Mouse (Mus musculus): ENCODE data around the gene Stx7. TPM values are rescaled to one million over a fixed set of nuclear protein-coding genes. Genes with fewer than 3 reads are reported as not detected.

Gene Stx7
- polyA plus RNA-seq, 1 experiment: 99.4 TPM

- Histone ChIP-seq H3K27me3 (ENCODE audit: control insufficient read depth, insufficient read depth, low read length, poor library complexity, severe bottlenecking) (0 out of 2 replicates have a peak, but pooled peaks cover 3% of the 10 kb centered on the region), H3K9ac (ENCODE audit: low read depth, poor library complexity, severe bottlenecking) (no peak overlapping the region), H3K36me3 (ENCODE audit: control insufficient read depth, insufficient read depth, low read length, poor library complexity, severe bottlenecking) (no peaks in the 10 kb centered on the region), H3K27ac (ENCODE audit: insufficient read depth, low read length) (no peak overlapping the region), H3K9me3 (replicated peaks; ENCODE audit: control insufficient read depth, insufficient read depth, low read length, poor library complexity, severe bottlenecking) (no peaks in the 10 kb centered on the region), H3K4me3 (ENCODE audit: low read depth, low read length) (no peak overlapping the region), H3K4me1 (ENCODE audit: control insufficient read depth, insufficient read depth, low read length) (no peaks in the 10 kb centered on the region)
- no peak for TF ChIP-seq CTCF (IDR thresholded peaks at IDR 0.05; ENCODE audit: low read depth, low read length)
- TF ChIP-seq EP300 (IDR thresholded peaks at IDR 0.05; ENCODE audit: insufficient read depth, low read depth, low read length): no peak
These were observed 79.4 kb downstream of the Stx7 start for GRCm38 (mm10) chr10:24228318-24229183.

DNA sequence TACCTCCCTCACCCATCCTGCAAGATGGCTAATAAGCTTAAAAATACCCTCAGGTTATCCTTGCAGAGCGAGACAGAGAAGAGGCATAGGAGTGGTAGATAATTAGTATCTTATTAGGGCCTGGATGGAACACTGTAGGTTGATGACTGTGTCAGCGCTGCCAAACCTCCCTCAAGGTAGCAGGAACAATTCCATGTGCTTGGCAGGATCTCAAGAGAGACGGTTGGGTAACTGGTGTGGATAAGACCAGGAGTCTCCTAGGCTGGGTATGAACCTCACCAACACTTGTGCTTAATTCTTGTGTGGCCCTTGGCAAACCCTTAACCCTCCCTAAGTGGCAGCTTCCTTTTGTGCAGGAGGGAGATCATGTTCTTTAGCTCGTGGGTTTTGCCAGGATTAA lies 83.2 kb downstream of the Stx7 start:
- TF ChIP-seq CTCF (IDR thresholded peaks at IDR 0.05; ENCODE audit: low read depth, low read length): no peak
- TF ChIP-seq EP300 (IDR thresholded peaks at IDR 0.05; ENCODE audit: insufficient read depth, low read depth, low read length): no peak
- no peak for TF ChIP-seq POLR2A (IDR thresholded peaks at IDR 0.05; ENCODE audit: insufficient read depth, low read length)
- Histone ChIP-seq H3K4me3 (ENCODE audit: low read depth, low read length) (no peak overlapping the region), H3K9ac (ENCODE audit: low read depth, poor library complexity, severe bottlenecking) (no peak overlapping the region), H3K36me3 (ENCODE audit: control insufficient read depth, insufficient read depth, low read length, poor library complexity, severe bottlenecking) (no peaks in the 10 kb centered on the region), H3K27ac (ENCODE audit: insufficient read depth, low read length) (no peak overlapping the region), H3K27me3 (ENCODE audit: control insufficient read depth, insufficient read depth, low read length, poor library complexity, severe bottlenecking) (no peaks in the 10 kb centered on the region), H3K4me1 (ENCODE audit: control insufficient read depth, insufficient read depth, low read length) (no peaks in the 10 kb centered on the region), H3K9me3 (replicated peaks; ENCODE audit: control insufficient read depth, insufficient read depth, low read length, poor library complexity, severe bottlenecking) (no peaks in the 10 kb centered on the region)

DNA sequence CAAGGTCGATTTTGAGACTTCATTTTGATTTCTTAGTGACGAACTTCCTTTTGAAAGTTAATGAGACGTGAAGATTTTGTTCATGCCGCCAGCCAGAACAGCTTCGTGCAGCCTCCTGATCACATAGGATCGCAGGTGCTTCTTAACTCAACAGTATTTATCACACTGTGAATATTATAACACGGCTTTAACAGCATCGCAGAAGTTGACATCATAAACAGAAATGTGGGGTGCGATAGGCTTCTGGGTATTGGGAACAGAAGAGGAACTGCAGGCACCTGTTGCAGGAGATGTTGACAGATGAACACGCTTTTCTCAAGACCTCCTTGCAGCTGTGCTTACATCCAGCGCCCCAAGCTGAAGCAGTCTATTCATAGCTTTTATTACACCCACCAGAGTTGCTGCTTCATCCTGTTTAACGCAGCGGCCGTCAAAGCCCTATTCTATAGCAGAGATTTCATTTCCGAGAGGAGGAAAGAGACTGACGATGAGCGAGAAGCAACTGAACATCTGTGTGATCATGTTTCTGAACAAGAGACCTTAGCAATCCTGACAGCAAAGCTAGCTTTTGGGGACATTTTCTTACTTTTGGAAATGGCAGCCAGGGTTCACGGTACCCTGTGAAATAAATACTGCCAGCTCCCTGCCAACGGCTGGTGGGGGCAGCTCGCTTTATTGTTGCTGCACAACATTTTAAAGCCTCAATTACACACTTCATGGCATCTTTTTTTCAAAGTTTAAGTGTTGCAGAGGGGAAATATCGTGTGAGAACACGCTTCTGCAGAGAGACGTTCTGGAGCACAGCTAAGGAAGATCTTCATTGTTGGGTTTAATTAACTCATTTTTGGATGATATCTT lies 86.6 kb downstream of the Stx7 start:
- no peak overlapping the region for H3K27ac ChIP-seq (ENCODE audit: insufficient read depth, low read length)
- H3K4me1 ChIP-seq (ENCODE audit: control insufficient read depth, insufficient read depth, low read length): no peaks in the 10 kb centered on the region
- no peaks in the 10 kb centered on the region for H3K36me3 ChIP-seq (ENCODE audit: control insufficient read depth, insufficient read depth, low read length, poor library complexity, severe bottlenecking)
- no peaks in the 10 kb centered on the region for H3K27me3 ChIP-seq (ENCODE audit: control insufficient read depth, insufficient read depth, low read length, poor library complexity, severe bottlenecking)
- H3K9ac ChIP-seq (ENCODE audit: low read depth, poor library complexity, severe bottlenecking): no peak overlapping the region
- TF ChIP-seq POLR2A (IDR thresholded peaks at IDR 0.05; ENCODE audit: insufficient read depth, low read length) (no peak), CTCF (IDR thresholded peaks at IDR 0.05; ENCODE audit: low read depth, low read length) (no peak), EP300 (IDR thresholded peaks at IDR 0.05; ENCODE audit: insufficient read depth, low read depth, low read length) (no peak)
- no peak overlapping the region for H3K4me3 ChIP-seq (ENCODE audit: low read depth, low read length)
- H3K9me3 ChIP-seq (replicated peaks; ENCODE audit: control insufficient read depth, insufficient read depth, low read length, poor library complexity, severe bottlenecking): no peaks in the 10 kb centered on the region; the same call in 1 of the 2 replicates

Other genes starting within 250 kb of the Stx7 start
- gene Taar1, start 228.9 kb upstream of the Stx7 start, polyA plus RNA-seq (2011; ENCODE audit: insufficient read depth, insufficient read length, low read depth, missing spikeins): not detected in 2 replicates
- not detected in 2 replicates for gene Taar2, start 210.7 kb upstream of the Stx7 start, polyA plus RNA-seq (2011; ENCODE audit: insufficient read depth, insufficient read length, low read depth, missing spikeins)
- gene Taar3, start 199.7 kb upstream of the Stx7 start, polyA plus RNA-seq (2011; ENCODE audit: insufficient read depth, insufficient read length, low read depth, missing spikeins): not detected in 2 replicates
- gene Taar4, start 188.8 kb upstream of the Stx7 start, polyA plus RNA-seq (2011; ENCODE audit: insufficient read depth, insufficient read length, low read depth, missing spikeins): not detected in 2 replicates
- not detected in 2 replicates for gene Taar5, start 178.6 kb upstream of the Stx7 start, polyA plus RNA-seq (2011; ENCODE audit: insufficient read depth, insufficient read length, low read depth, missing spikeins)
- not detected in 2 replicates for gene Taar6, start 163.7 kb upstream of the Stx7 start, polyA plus RNA-seq (2011; ENCODE audit: insufficient read depth, insufficient read length, low read depth, missing spikeins)
- gene Taar7a, start 155.8 kb upstream of the Stx7 start, polyA plus RNA-seq (2011; ENCODE audit: insufficient read depth, insufficient read length, low read depth, missing spikeins): not detected in 2 replicates
- not detected in 2 replicates for gene Taar7b, start 149.4 kb upstream of the Stx7 start, polyA plus RNA-seq (2011; ENCODE audit: insufficient read depth, insufficient read length, low read depth, missing spikeins)
- gene Taar7d, start 122.1 kb upstream of the Stx7 start, polyA plus RNA-seq (2011; ENCODE audit: insufficient read depth, insufficient read length, low read depth, missing spikeins): not detected in 2 replicates
- gene Taar7e, start 111.7 kb upstream of the Stx7 start, polyA plus RNA-seq (2011; ENCODE audit: insufficient read depth, insufficient read length, low read depth, missing spikeins): not detected in 2 replicates
- not detected in 2 replicates for gene Taar7f, start 99.8 kb upstream of the Stx7 start, polyA plus RNA-seq (2011; ENCODE audit: insufficient read depth, insufficient read length, low read depth, missing spikeins)
- not detected in 2 replicates for gene Taar8a, start 72.8 kb upstream of the Stx7 start, polyA plus RNA-seq (2011; ENCODE audit: insufficient read depth, insufficient read length, low read depth, missing spikeins)
- not detected in 2 replicates for gene Taar8b, start 57.0 kb upstream of the Stx7 start, polyA plus RNA-seq (2011; ENCODE audit: insufficient read depth, insufficient read length, low read depth, missing spikeins)
- not detected in 2 replicates for gene Taar8c, start 47.4 kb upstream of the Stx7 start, polyA plus RNA-seq (2011; ENCODE audit: insufficient read depth, insufficient read length, low read depth, missing spikeins)
- gene Taar9, start 39.8 kb upstream of the Stx7 start, polyA plus RNA-seq (2011; ENCODE audit: insufficient read depth, insufficient read length, low read depth, missing spikeins): not detected in 2 replicates
- 8.8 and 8.9 TPM in 2 replicates for gene Moxd1, start 74.2 kb downstream of the Stx7 start, polyA plus RNA-seq (2011; ENCODE audit: insufficient read depth, insufficient read length, low read depth, missing spikeins)